8 mouse cellular contexts compared by ENCODE assay signal in genomic region chr11:116218737-116219400, GRCm38 (mm10). TPM values are rescaled to one million over a fixed set of nuclear protein-coding genes. Genes with fewer than 3 reads are reported as not detected.
DNase-seq lines count a peak whose midpoint lies in the region; ATAC-seq and TF ChIP-seq lines count a peak whose summit lies in the region.

No protein-coding gene starts in this region.

- no peak overlapping the region for H3K4me2 ChIP-seq in hindbrain, embryonic 11.5 days (replicated peaks; ENCODE audit: low read depth, low read length)
- 0 out of 2 replicates have a peak overlapping the region, but pooled peaks have one; percentile 25 for H3K4me2 ChIP-seq in lung, embryonic 14.5 days

- H3K9me3 ChIP-seq in hindbrain, embryonic 11.5 days (ENCODE audit: control insufficient read depth, low read length) = 0 out of 2 replicates have a peak, but pooled peaks cover 4% of the 10 kb centered on the region
- H3K9me3 ChIP-seq in lung, embryonic 14.5 days (ENCODE audit: low read depth, low read length) = peaks cover 4% of the 10 kb centered on the region; the same call in 1 of the 2 replicates

- no peak for TF ChIP-seq CTCF in lung, embryonic 14.5 days (IDR thresholded peaks at IDR 0.05; ENCODE audit: low read depth)

- 72% methylated on average over 7 of the region's 7 CpGs for WGBS in hindbrain, embryonic 11.5 days
- 33% methylated on average over 7 of the region's 7 CpGs for WGBS in lung, embryonic 14.5 days

- no peak for ATAC-seq in hindbrain, embryonic 11.5 days (ENCODE audit: low FRiP score)
- ATAC-seq in lung, embryonic 14.5 days (ENCODE audit: insufficient read depth) = peak; percentile 91

- H3K27ac ChIP-seq in hindbrain, embryonic 11.5 days (ENCODE audit: low read depth, low read length) = no peak overlapping the region
- peak overlapping the region; percentile 89 for H3K27ac ChIP-seq in lung, embryonic 14.5 days (ENCODE audit: low read depth)

- no peak overlapping the region for H3K4me3 ChIP-seq in hindbrain, embryonic 11.5 days (ENCODE audit: low read depth, low read length)
- H3K4me3 ChIP-seq in lung, embryonic 14.5 days (ENCODE audit: low read depth, low read length) = no peak overlapping the region

- H3K9ac ChIP-seq in hindbrain, embryonic 11.5 days (ENCODE audit: low read depth, low read length) = no peak overlapping the region
- H3K9ac ChIP-seq in lung, embryonic 14.5 days = no peak overlapping the region

- DNase-seq in adipocyte (ENCODE audit: low spot score) = peak; percentile 99
- DNase-seq in cerebellum, adult 9-11 months = peak; percentile 46
- peak; percentile 51 to 62 for DNase-seq in frontal cortex, postnatal 25 days (ENCODE audit: low spot score in 2 of 2)
- DNase-seq in hindbrain, embryonic 11.5 days (ENCODE audit: low spot score) = peak; percentile 34
- DNase-seq in layer of hippocampus, adult 9-10 months (ENCODE audit: low spot score) = peak; percentile 71
- peak; percentile 96 for DNase-seq in lung, embryonic 14.5 days
- peak; percentile 65 for DNase-seq in retina, postnatal 7 days (ENCODE audit: low read depth, low spot score)
- DNase-seq in B cell, adult 2 months = no peak

- H3K36me3 ChIP-seq in hindbrain, embryonic 11.5 days (ENCODE audit: control insufficient read depth, insufficient read depth, low read length) = no peaks in the 10 kb centered on the region
- 0 out of 2 replicates have a peak, but pooled peaks cover 4% of the 10 kb centered on the region for H3K36me3 ChIP-seq in lung, embryonic 14.5 days (ENCODE audit: insufficient read depth)

- H3K27me3 ChIP-seq in hindbrain, embryonic 11.5 days (ENCODE audit: control insufficient read depth, insufficient read depth, low read length) = peaks cover 33% of the 10 kb centered on the region
- H3K27me3 ChIP-seq in lung, embryonic 14.5 days (ENCODE audit: insufficient read depth, low read length) = peaks cover 28% of the 10 kb centered on the region

- H3K4me1 ChIP-seq in hindbrain, embryonic 11.5 days (replicated peaks; ENCODE audit: control insufficient read depth, insufficient read depth, low read length) = 0 out of 2 replicates have a peak, but pooled peaks cover 2% of the 10 kb centered on the region
- peaks cover 11% of the 10 kb centered on the region for H3K4me1 ChIP-seq in lung, embryonic 14.5 days (ENCODE audit: insufficient read depth)

RNA-seq across cellular contexts. Expression of gene Evpl, which starts 19.0 kb away (rescaled TPM):
- 0.49 and 0.52 TPM in 2 replicates for polyA plus RNA-seq in hindbrain, embryonic 11.5 days (2014; fragmentation: Nextera tagmentation; extraction: Ambion mirVana)
- polyA plus RNA-seq in lung, embryonic 14.5 days (2014; fragmentation: Nextera tagmentation; extraction: Ambion mirVana) = 4.4 and 4.8 TPM in 2 replicates

RNA-seq across cellular contexts. Expression of gene Acox1, which starts 20.0 kb away (rescaled TPM):
- 31.7 and 36.3 TPM in 2 replicates for polyA plus RNA-seq in hindbrain, embryonic 11.5 days (2014; fragmentation: Nextera tagmentation; extraction: Ambion mirVana)
- 21.4 and 22.1 TPM in 2 replicates for polyA plus RNA-seq in lung, embryonic 14.5 days (2014; fragmentation: Nextera tagmentation; extraction: Ambion mirVana)

RNA-seq across cellular contexts. Expression of gene Ten1, which starts 20.2 kb away (rescaled TPM):
- 59.4 and 60.7 TPM in 2 replicates for polyA plus RNA-seq in hindbrain, embryonic 11.5 days (2014; fragmentation: Nextera tagmentation; extraction: Ambion mirVana)
- 64.1 and 66.7 TPM in 2 replicates for polyA plus RNA-seq in lung, embryonic 14.5 days (2014; fragmentation: Nextera tagmentation; extraction: Ambion mirVana)

RNA-seq across cellular contexts. Expression of gene Fbf1, which starts 50.9 kb away (rescaled TPM):
- polyA plus RNA-seq in hindbrain, embryonic 11.5 days (2014; fragmentation: Nextera tagmentation; extraction: Ambion mirVana) = 28.4 and 32.1 TPM in 2 replicates
- 30.9 and 35.2 TPM in 2 replicates for polyA plus RNA-seq in lung, embryonic 14.5 days (2014; fragmentation: Nextera tagmentation; extraction: Ambion mirVana)

RNA-seq across cellular contexts. Expression of gene Srp68, which starts 55.1 kb away (rescaled TPM):
- polyA plus RNA-seq in hindbrain, embryonic 11.5 days (2014; fragmentation: Nextera tagmentation; extraction: Ambion mirVana) = 72.4 and 74.0 TPM in 2 replicates
- 85.7 and 89.8 TPM in 2 replicates for polyA plus RNA-seq in lung, embryonic 14.5 days (2014; fragmentation: Nextera tagmentation; extraction: Ambion mirVana)

Comparison
In these comparisons a context has a peak if more than half of its experiments do, and no peak if none do; other contexts are left out.
1. DNase-seq: peak in adipocyte (single experiment), cerebellum, adult 9-11 months (single experiment), frontal cortex, postnatal 25 days (2 of 2), hindbrain, embryonic 11.5 days (single experiment), layer of hippocampus, adult 9-10 months (single experiment), lung, embryonic 14.5 days (single experiment) and retina, postnatal 7 days (single experiment); none in B cell, adult 2 months (0 of 2).